Mouse (Mus musculus) stomach, embryonic 16.5 days (tissue): ENCODE data around the gene Gm20767. TPM values are rescaled to one million over a fixed set of nuclear protein-coding genes. Genes with fewer than 3 reads are reported as not detected.
"Not testable (repeated sequence)": the region's sequence is repeated elsewhere in the genome, so short reads cannot be mapped to it uniquely, and the experiment has no call there.

Experiments
- ATAC-seq: fragments of 200-750 bp; cut with Nextera tagmentation; 2 replicates; pipeline ENCODE4 v1.8.0; 2017; ENCODE audit warnings: moderate number of reproducible peaks, moderate TSS enrichment; ENCODE audit not compliant: insufficient read depth, low FRiP score
- H3K27ac ChIP-seq: fragments of 300-500 bp; sonication (generic); 2 replicates; pipeline ENCODE4 v1.5.1; 2014; ENCODE audit warnings: low read length
- H3K27me3 ChIP-seq: fragments of 300-500 bp; sonication (generic); 2 replicates; pipeline ENCODE4 v1.6.1; 2014; ENCODE audit warnings: low read length, control low read depth, mixed read lengths; ENCODE audit not compliant: control insufficient read depth, insufficient read depth
- H3K36me3 ChIP-seq: fragments of 300-500 bp; sonication (generic); 2 replicates; pipeline ENCODE4 v1.6.1; 2014; ENCODE audit warnings: low read length; ENCODE audit not compliant: control insufficient read depth, insufficient read depth
- H3K4me1 ChIP-seq: fragments of 300-500 bp; sonication (generic); 2 replicates; pipeline ENCODE4 v1.6.1; 2014; ENCODE audit warnings: low read length, control low read depth, mixed read lengths; ENCODE audit not compliant: control insufficient read depth, insufficient read depth
- H3K4me2 ChIP-seq: fragments of 300-500 bp; sonication (generic); 2 replicates; pipeline ENCODE4 v1.6.1; 2014; ENCODE audit warnings: low read depth, low read length, mixed read lengths
- H3K4me3 ChIP-seq: fragments of 300-500 bp; sonication (generic); replicated peaks from 2 replicates; pipeline ENCODE4 v1.5.1; 2014; ENCODE audit warnings: mild to moderate bottlenecking, low read length
- H3K9ac ChIP-seq: fragments of 300-500 bp; sonication (generic); 2 replicates; pipeline ENCODE4 v1.6.1; 2014; ENCODE audit warnings: low read length
- H3K9me3 ChIP-seq: fragments of 300-500 bp; sonication (generic); replicated peaks from 2 replicates; pipeline ENCODE4 v1.6.1; 2016; ENCODE audit warnings: low read length, control low read depth; ENCODE audit not compliant: control insufficient read depth
- WGBS: fragments of 180-500 bp; shearing (Covaris S2); extraction: QIAGEN DNeasy Blood & Tissue Kit; methylation state at CpG from one replicate; pipeline ENCODE4 v1.1.7; 2014; 5-methylcytosine and 5-hydroxymethylcytosine counted together
- polyA plus RNA-seq: library from polyadenylated mRNA; unstranded; fragments of >200 nt; fragmentation: Nextera tagmentation; extraction: Ambion mirVana; gene quantifications from 2 replicates; pipeline ENCODE4 v1.2.1, GENCODE M21; 2015

Gene Gm20767
- polyA plus RNA-seq, 1 experiment from 2014 or later: not detected

DNA sequence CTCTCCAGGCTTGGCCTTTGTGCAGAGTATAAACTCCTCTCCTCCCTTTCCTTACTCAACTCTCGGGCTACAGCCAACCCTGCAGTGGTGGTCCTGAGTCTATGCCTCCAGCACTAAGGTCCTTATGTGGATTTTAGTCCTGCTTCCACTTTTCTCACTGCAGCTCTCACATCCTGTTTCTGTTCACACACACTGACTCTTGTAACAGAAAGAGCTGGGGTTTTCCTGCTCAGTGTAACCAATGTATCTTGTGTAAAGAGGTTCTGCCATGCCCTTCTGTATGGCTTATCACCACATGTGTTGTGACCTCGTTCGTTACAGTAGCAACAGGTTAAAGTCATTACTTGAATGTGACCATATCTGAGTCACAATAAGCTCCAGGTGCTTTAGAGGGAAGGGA, 10.5 kb downstream of the Gm20767 start:
- H3K27me3 ChIP-seq, ATAC-seq, H3K27ac ChIP-seq, H3K4me3 ChIP-seq, H3K36me3 ChIP-seq, H3K4me2 ChIP-seq, H3K9ac ChIP-seq, H3K4me1 ChIP-seq, H3K9me3 ChIP-seq: not testable (repeated sequence)
- 66% methylated on average over 3 of the region's 3 CpGs for WGBS

DNA sequence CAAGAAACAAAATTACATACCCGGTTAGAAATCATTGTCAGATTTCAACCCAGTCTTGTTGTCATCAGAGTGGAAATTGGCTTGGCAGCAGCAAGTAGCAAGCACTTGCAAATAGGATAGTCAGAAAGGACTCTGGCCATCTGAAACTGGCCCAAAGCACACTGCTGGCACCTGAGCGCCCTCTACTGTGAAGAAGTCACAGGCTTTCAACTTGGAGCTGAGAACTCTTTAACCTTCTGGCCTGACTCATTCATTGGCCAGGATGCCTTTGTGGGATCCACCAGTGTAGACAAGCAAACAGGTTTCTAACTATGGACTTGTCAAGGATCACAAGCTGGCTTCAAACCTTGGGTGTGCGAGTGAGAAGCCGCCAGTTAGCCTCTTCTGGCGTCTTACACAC, 28.3 kb downstream of the Gm20767 start:
- not testable (repeated sequence) for H3K4me3 ChIP-seq, H3K36me3 ChIP-seq, H3K9me3 ChIP-seq, H3K9ac ChIP-seq, ATAC-seq, H3K27ac ChIP-seq, H3K27me3 ChIP-seq, H3K4me1 ChIP-seq, H3K4me2 ChIP-seq
- WGBS: 53% methylated on average over 5 of the region's 5 CpGs

DNA sequence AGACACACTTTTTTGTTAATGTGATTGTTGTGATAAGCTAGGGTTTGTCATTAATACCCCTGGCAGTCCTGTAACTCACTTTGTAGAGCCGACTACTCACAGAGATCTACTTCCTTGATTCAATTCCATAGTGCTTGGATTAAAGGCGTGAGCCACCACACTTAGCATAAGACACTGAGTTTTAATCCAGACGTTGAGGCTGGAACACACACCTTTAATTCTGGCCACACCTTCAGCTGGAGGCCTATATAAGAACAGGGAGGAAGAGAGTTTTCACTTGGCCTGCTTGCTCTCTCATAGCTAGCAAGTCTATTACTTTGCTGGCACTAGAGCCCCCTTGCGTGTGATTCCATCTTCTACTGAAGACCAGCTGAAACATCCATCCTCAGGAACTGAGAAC, 32.1 kb downstream of the Gm20767 start, which contains the start of gene Gm21818:
Gm21818 (plus strand) TSS at position 301 of the 400 bp plus-strand sequence.
- H3K9ac ChIP-seq, H3K36me3 ChIP-seq, H3K4me1 ChIP-seq, ATAC-seq, H3K27ac ChIP-seq, H3K27me3 ChIP-seq, H3K9me3 ChIP-seq, H3K4me3 ChIP-seq, H3K4me2 ChIP-seq: not testable (repeated sequence)
- WGBS: 75% methylated on average over 4 of the region's 4 CpGs

DNA sequence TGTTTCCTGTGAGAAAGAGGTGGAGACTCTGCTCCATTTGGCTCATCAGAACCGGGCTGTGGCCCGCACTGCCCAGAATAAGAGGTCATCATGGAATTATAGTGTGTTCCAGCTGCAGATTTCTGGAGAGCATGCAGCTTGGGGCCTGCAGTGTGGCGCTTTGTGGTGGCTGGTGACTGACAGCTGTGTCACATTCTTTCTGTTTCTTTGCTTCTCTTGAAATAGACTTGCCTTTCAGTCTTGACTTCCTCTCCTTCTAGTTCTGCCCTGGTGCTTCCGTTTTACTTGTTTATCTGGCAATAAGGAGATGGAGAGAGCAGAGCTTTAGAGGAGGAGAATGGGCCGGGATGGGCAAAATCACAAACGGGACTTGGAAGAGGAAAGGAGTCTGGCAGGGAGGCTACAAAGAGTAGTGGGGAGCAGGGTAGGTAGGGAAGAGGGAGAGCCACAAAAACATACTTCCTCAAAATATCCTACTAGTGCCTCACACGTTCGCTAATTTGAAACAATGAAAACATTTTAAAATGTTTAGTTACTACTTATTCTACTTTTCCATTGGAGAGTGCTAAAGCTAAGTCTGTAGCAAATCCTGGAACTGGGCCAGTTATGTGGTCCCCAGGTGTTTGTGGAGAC, 56.3 kb downstream of the Gm20767 start:
- ATAC-seq, H3K4me1 ChIP-seq, H3K9ac ChIP-seq, H3K36me3 ChIP-seq, H3K27ac ChIP-seq, H3K4me3 ChIP-seq, H3K4me2 ChIP-seq, H3K9me3 ChIP-seq, H3K27me3 ChIP-seq: not testable (repeated sequence)
- WGBS: 72% methylated on average over 7 of the region's 8 CpGs

Other genes with a start within 250 kb of the Gm20767 start
- not detected in 2 replicates for gene Tcstv1, start 245.5 kb upstream of the Gm20767 start, polyA plus RNA-seq
- gene Gm21761, start 211.0 kb upstream of the Gm20767 start, polyA plus RNA-seq: not detected in 2 replicates
- gene B020031M17Rik, start 189.4 kb upstream of the Gm20767 start, polyA plus RNA-seq: not detected in 2 replicates
- not detected in 2 replicates for gene Gm36079, start 113.2 kb upstream of the Gm20767 start, polyA plus RNA-seq
- gene Gm21188, start 88.1 kb upstream of the Gm20767 start, polyA plus RNA-seq: 0.12 TPM in 1 of 2 replicates, not detected in the other
- gene Gm21818, start 32.2 kb downstream of the Gm20767 start, polyA plus RNA-seq: not detected in 2 replicates
- gene Gm21762, start 75.7 kb downstream of the Gm20767 start, polyA plus RNA-seq: not detected in 2 replicates
- not detected in 2 replicates for gene Gm21731, start 98.9 kb downstream of the Gm20767 start, polyA plus RNA-seq
- not detected in 2 replicates for gene AF067061, start 122.9 kb downstream of the Gm20767 start, polyA plus RNA-seq
- 0.51 and 0.75 TPM in 2 replicates for gene BC147527, start 160.1 kb downstream of the Gm20767 start, polyA plus RNA-seq
- gene Tcstv3, start 176.6 kb downstream of the Gm20767 start, polyA plus RNA-seq: not detected in 2 replicates